Mouse (Mus musculus) liver, embryonic 14.5 days (tissue): ENCODE results near the gene Prkn.

ENCODE experiments used
- CTCF ChIP-seq: IDR thresholded peaks from 2 replicates; pipeline ENCODE4 v1.5.1; 2016; ENCODE audit warnings: antibody characterized with exemption, low read depth, control low read depth
- EP300 ChIP-seq: IDR thresholded peaks from 2 replicates; pipeline ENCODE4 v1.6.1; 2016; ENCODE audit warnings: antibody characterized with exemption, low read depth

DNA sequence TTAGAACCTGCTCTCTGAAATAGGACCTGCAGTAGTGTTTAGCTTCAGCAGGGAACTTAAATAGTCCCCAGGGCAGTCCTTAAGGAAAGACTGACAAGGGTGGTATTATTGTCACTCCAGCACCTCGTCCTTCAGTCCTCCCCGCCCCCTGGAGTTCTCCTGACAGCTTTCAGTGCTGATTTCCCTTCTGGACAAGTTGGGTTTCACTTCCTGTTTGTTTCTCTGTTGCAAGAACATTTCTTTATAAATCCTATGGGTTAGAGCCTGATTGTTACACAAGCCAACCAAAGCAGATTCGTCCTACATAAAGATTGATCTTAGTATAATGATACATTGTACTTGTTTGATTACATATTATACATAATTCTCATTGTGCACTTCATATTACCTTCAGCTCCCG lies 142.0 kb downstream of the Prkn start:
- no peak for TF ChIP-seq CTCF
- TF ChIP-seq EP300, result no peak
